Mouse (Mus musculus): ENCODE results near the gene Msmo1. TPM values are rescaled to one million over a fixed set of nuclear protein-coding genes. Genes with fewer than 3 reads are reported as not detected.

Msmo1 gene
- polyA plus RNA-seq, 1 experiment from 2014 or later, result 138 TPM

GRCm38 (mm10) chr8:64674951-64675585 is 58.5 kb downstream of the Msmo1 start:
- 0 out of 2 replicates have a peak, but pooled peaks have one; percentile 37 for ATAC-seq (ENCODE audit: insufficient number of reproducible peaks, insufficient read depth, low FRiP score, low read depth)
- Histone ChIP-seq H3K9me3 (ENCODE audit: control insufficient read depth, low read depth, low read length) (no peaks in the 10 kb centered on the region), H3K4me3 (ENCODE audit: low read depth, low read length) (no peak overlapping the region), H3K4me1 (ENCODE audit: control insufficient read depth, insufficient read depth, low read length) (no peaks in the 10 kb centered on the region), H3K9ac (replicated peaks; ENCODE audit: low read depth, low read length) (no peak overlapping the region), H3K4me2 (replicated peaks; ENCODE audit: low read depth, low read length) (peak overlapping the region; percentile 10; the same call in 1 of the 2 replicates), H3K27me3 (ENCODE audit: control insufficient read depth, insufficient read depth, low read length) (no peaks in the 10 kb centered on the region), H3K36me3 (ENCODE audit: control insufficient read depth, insufficient read depth, low read length) (no peaks in the 10 kb centered on the region), H3K27ac (ENCODE audit: low read length) (peak overlapping the region; percentile 48; the same call in 1 of the 2 replicates)
- WGBS, result 29% methylated on average over 8 of the region's 8 CpGs

- H3K4me1 ChIP-seq (ENCODE audit: control insufficient read depth, insufficient read depth, low read length), result no peaks in the 10 kb centered on the region
- H3K36me3 ChIP-seq (ENCODE audit: control insufficient read depth, insufficient read depth, low read length), result no peaks in the 10 kb centered on the region
- no peaks in the 10 kb centered on the region for H3K27me3 ChIP-seq (ENCODE audit: control insufficient read depth, insufficient read depth, low read length)
- H3K4me2 ChIP-seq (replicated peaks; ENCODE audit: low read depth, low read length), result no peak overlapping the region
- H3K9ac ChIP-seq (replicated peaks; ENCODE audit: low read depth, low read length), result no peak overlapping the region
- H3K9me3 ChIP-seq (ENCODE audit: control insufficient read depth, low read depth, low read length), result no peaks in the 10 kb centered on the region
- H3K4me3 ChIP-seq (ENCODE audit: low read depth, low read length), result no peak overlapping the region
- no peak overlapping the region for H3K27ac ChIP-seq (ENCODE audit: low read length)
- WGBS, result 66% methylated on average over 2 of the region's 2 CpGs
- no peak for ATAC-seq (ENCODE audit: insufficient number of reproducible peaks, insufficient read depth, low FRiP score, low read depth)
Observed at GRCm38 (mm10) chr8:64672920-64673319, 60.7 kb downstream of the Msmo1 start.

GRCm38 (mm10) chr8:64671937-64672336 is 61.7 kb downstream of the Msmo1 start:
- WGBS, result 20% methylated on average over 1 of the region's 1 CpGs
- Histone ChIP-seq H3K27ac (ENCODE audit: low read length) (no peak overlapping the region), H3K4me3 (ENCODE audit: low read depth, low read length) (no peak overlapping the region), H3K9me3 (ENCODE audit: control insufficient read depth, low read depth, low read length) (no peaks in the 10 kb centered on the region), H3K9ac (replicated peaks; ENCODE audit: low read depth, low read length) (no peak overlapping the region), H3K4me1 (ENCODE audit: control insufficient read depth, insufficient read depth, low read length) (no peaks in the 10 kb centered on the region), H3K36me3 (ENCODE audit: control insufficient read depth, insufficient read depth, low read length) (no peaks in the 10 kb centered on the region), H3K27me3 (ENCODE audit: control insufficient read depth, insufficient read depth, low read length) (no peaks in the 10 kb centered on the region), H3K4me2 (replicated peaks; ENCODE audit: low read depth, low read length) (no peak overlapping the region)
- no peak for ATAC-seq (ENCODE audit: insufficient number of reproducible peaks, insufficient read depth, low FRiP score, low read depth)

Other genes starting within 250 kb of the Msmo1 start
- gene Cpe, start 40.7 kb downstream of the Msmo1 start, polyA plus RNA-seq (2014; fragmentation: Nextera tagmentation; extraction: Ambion mirVana), result 149 and 175 TPM in 2 replicates
- gene Klhl2, start 116.2 kb upstream of the Msmo1 start, polyA plus RNA-seq (2014; fragmentation: Nextera tagmentation; extraction: Ambion mirVana), result 8.1 and 9.5 TPM in 2 replicates
- gene Tmem192, start 213.4 kb upstream of the Msmo1 start, polyA plus RNA-seq (2014; fragmentation: Nextera tagmentation; extraction: Ambion mirVana), result 29.1 and 31.9 TPM in 2 replicates